Mouse (Mus musculus): ENCODE measurements at regions not wholly inside any gene's neighbourhood (a gene's known extent, or its start where the extent isn't known, plus 50 kb on each side); places are given as distances from the start of the nearest gene placed in this dataset.
"Not testable (repeated sequence)": the region's sequence is repeated elsewhere in the genome, so short reads cannot be mapped to it uniquely, and the experiment has no call there.

GRCm38 (mm10) chr12:45563325-45564030 lies 489.0 kb upstream of the Stxbp6 start:
- Histone ChIP-seq H3K36me3 (ENCODE audit: insufficient read depth, low read length) (no peaks in the 10 kb centered on the region), H3K27me3 (replicated peaks; ENCODE audit: insufficient read depth, low read length) (no peaks in the 10 kb centered on the region), H3K4me1 (ENCODE audit: insufficient read depth, low read depth, low read length) (no peaks in the 10 kb centered on the region), H3K4me2 (replicated peaks; ENCODE audit: low read depth, low read length) (no peak overlapping the region), H3K9me3 (ENCODE audit: low read length) (no peaks in the 10 kb centered on the region), H3K9ac (replicated peaks; ENCODE audit: low read depth) (no peak overlapping the region), H3K4me3 (ENCODE audit: low read depth, low read length) (no peak overlapping the region), H3K27ac (ENCODE audit: low read length) (no peak overlapping the region)
- DNase-seq (ENCODE audit: low spot score): no peak
- no peak for ATAC-seq
- TF ChIP-seq CTCF (IDR thresholded peaks at IDR 0.05) (no peak), EP300 (IDR thresholded peaks at IDR 0.05) (no peak)
- 76% methylated on average over 13 of the region's 13 CpGs for WGBS

- Histone ChIP-seq H3K9ac (replicated peaks; ENCODE audit: low read depth) (no peak overlapping the region), H3K4me3 (ENCODE audit: low read depth, low read length) (no peak overlapping the region), H3K4me1 (ENCODE audit: insufficient read depth, low read depth, low read length) (no peaks in the 10 kb centered on the region), H3K27me3 (replicated peaks; ENCODE audit: insufficient read depth, low read length) (no peaks in the 10 kb centered on the region), H3K36me3 (ENCODE audit: insufficient read depth, low read length) (no peaks in the 10 kb centered on the region), H3K9me3 (ENCODE audit: low read length) (no peaks in the 10 kb centered on the region), H3K27ac (ENCODE audit: low read length) (no peak overlapping the region), H3K4me2 (replicated peaks; ENCODE audit: low read depth, low read length) (no peak overlapping the region)
- no peak for ATAC-seq
- TF ChIP-seq EP300 (IDR thresholded peaks at IDR 0.05) (no peak), CTCF (IDR thresholded peaks at IDR 0.05) (no peak)
- 43% methylated on average over 1 of the region's 1 CpGs for WGBS
- no peak for DNase-seq (ENCODE audit: low spot score)
These were observed 488.2 kb upstream of the Stxbp6 start for GRCm38 (mm10) chr12:45562637-45563220.

GRCm38 (mm10) chr12:45561889-45562288 lies 487.4 kb upstream of the Stxbp6 start:
- Histone ChIP-seq H3K36me3 (ENCODE audit: insufficient read depth, low read length) (no peaks in the 10 kb centered on the region), H3K4me3 (ENCODE audit: low read depth, low read length) (no peak overlapping the region), H3K27me3 (replicated peaks; ENCODE audit: insufficient read depth, low read length) (no peaks in the 10 kb centered on the region), H3K9ac (replicated peaks; ENCODE audit: low read depth) (no peak overlapping the region), H3K4me2 (replicated peaks; ENCODE audit: low read depth, low read length) (no peak overlapping the region), H3K27ac (ENCODE audit: low read length) (no peak overlapping the region), H3K4me1 (ENCODE audit: insufficient read depth, low read depth, low read length) (no peaks in the 10 kb centered on the region), H3K9me3 (ENCODE audit: low read length) (no peaks in the 10 kb centered on the region)
- WGBS: 76% methylated on average over 11 of the region's 11 CpGs
- ATAC-seq: no peak
- TF ChIP-seq EP300 (IDR thresholded peaks at IDR 0.05): no peak
- DNase-seq (ENCODE audit: low spot score): no peak

DNA sequence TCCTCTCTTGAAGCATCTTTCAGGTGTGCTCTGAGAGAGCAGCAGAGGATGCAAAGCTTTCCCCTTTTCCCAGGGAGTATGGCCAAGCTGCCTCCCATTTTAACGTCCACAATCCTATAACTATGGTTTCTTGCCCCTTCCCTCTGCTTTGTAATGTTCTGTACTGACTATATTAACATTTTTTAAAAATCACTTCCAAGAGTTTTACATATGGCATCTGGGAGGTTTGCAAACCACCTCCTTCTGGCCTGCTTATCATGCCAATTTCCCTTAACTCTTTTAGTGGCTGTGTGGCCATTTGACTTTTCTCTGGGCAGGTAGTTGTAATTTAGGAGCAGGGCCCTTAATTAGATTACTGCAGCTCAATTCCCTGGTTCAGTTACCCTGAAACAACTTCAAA lies 486.9 kb upstream of the Stxbp6 start:
- H3K9ac ChIP-seq (replicated peaks; ENCODE audit: low read depth): no peak overlapping the region

DNA sequence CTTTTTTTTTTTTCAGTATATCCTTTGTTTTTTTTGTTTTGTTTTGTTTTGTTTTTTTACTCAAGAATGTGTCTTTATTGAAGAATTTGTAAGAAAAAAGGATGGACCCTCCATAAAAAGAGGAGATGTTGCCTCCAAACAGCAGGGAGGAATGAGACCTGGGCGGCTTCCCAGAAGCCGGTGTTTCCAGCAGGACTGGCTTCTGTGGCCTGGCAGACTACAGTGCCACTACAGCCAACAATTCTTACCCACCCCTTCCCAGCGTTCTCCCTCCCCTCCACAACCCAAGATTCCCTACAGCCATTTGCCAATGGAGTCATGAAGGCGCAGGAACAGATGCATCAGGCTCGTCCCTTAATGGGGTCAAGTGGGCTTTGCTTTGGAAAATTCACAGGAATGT lies 475.4 kb upstream of the Stxbp6 start:
- not testable (repeated sequence) for H3K4me1 ChIP-seq (ENCODE audit: insufficient read depth, low read depth, low read length); DNase-seq (ENCODE audit: low spot score); H3K36me3 ChIP-seq (ENCODE audit: insufficient read depth, low read length); H3K9me3 ChIP-seq (ENCODE audit: low read length); H3K27ac ChIP-seq (ENCODE audit: low read length); H3K9ac ChIP-seq (replicated peaks; ENCODE audit: low read depth); H3K4me2 ChIP-seq (replicated peaks; ENCODE audit: low read depth, low read length); ATAC-seq; H3K27me3 ChIP-seq (replicated peaks; ENCODE audit: insufficient read depth, low read length); H3K4me3 ChIP-seq (ENCODE audit: low read depth, low read length)
- 80% methylated on average over 5 of the region's 5 CpGs for WGBS

More for the DNA sequence above, 486.9 kb upstream of the Stxbp6 start:
- H3K4me3 ChIP-seq (ENCODE audit: low read depth, low read length): no peak overlapping the region
- DNase-seq (ENCODE audit: low spot score) (no peak), ATAC-seq (no peak)
- no peak overlapping the region for H3K27ac ChIP-seq (ENCODE audit: low read length)
- WGBS: 50% methylated on average over 1 of the region's 1 CpGs
- no peaks in the 10 kb centered on the region for H3K27me3 ChIP-seq (replicated peaks; ENCODE audit: insufficient read depth, low read length)
- TF ChIP-seq EP300 (IDR thresholded peaks at IDR 0.05): no peak
- no peak for TF ChIP-seq CTCF (IDR thresholded peaks at IDR 0.05)
- H3K9me3 ChIP-seq (ENCODE audit: low read length): no peaks in the 10 kb centered on the region
- H3K4me1 ChIP-seq (ENCODE audit: insufficient read depth, low read depth, low read length): no peaks in the 10 kb centered on the region
- no peaks in the 10 kb centered on the region for H3K36me3 ChIP-seq (ENCODE audit: insufficient read depth, low read length)
- no peak overlapping the region for H3K4me2 ChIP-seq (replicated peaks; ENCODE audit: low read depth, low read length)

DNA sequence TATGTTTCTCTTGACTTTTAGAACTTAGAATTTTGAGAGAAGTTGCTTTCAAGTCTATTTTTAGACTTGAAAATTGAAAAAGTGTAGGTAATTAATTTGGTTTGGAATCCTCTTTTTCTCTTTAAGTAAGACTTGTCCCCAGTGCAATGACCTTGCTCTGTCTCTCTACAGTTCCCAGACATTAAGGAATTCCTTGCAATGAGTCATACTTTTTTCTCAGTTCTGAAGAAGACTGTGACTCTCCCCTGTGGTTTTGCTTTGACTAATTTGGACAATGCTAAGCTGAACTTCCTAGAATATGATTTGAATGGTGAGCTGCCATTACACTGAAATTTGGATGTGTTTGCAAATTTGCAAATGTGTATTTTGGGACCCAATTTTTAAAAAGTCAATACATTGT lies 445.0 kb upstream of the Stxbp6 start:
- TF ChIP-seq EP300 (IDR thresholded peaks at IDR 0.05) (no peak), CTCF (IDR thresholded peaks at IDR 0.05) (no peak)
- H3K4me3 ChIP-seq (ENCODE audit: low read depth, low read length): no peak overlapping the region
- H3K9ac ChIP-seq (replicated peaks; ENCODE audit: low read depth): no peak overlapping the region
- ATAC-seq: no peak
- no peak overlapping the region for H3K4me2 ChIP-seq (replicated peaks; ENCODE audit: low read depth, low read length)
- no peaks in the 10 kb centered on the region for H3K4me1 ChIP-seq (ENCODE audit: insufficient read depth, low read depth, low read length)
- no peaks in the 10 kb centered on the region for H3K9me3 ChIP-seq (ENCODE audit: low read length)
- DNase-seq (ENCODE audit: low spot score): no peak
- H3K27ac ChIP-seq (ENCODE audit: low read length): no peak overlapping the region
- no peaks in the 10 kb centered on the region for H3K27me3 ChIP-seq (replicated peaks; ENCODE audit: insufficient read depth, low read length)
- H3K36me3 ChIP-seq (ENCODE audit: insufficient read depth, low read length): no peaks in the 10 kb centered on the region
